Mouse (Mus musculus) brain, embryonic 14.5 days (tissue): ENCODE results near the gene Zdhhc9.

Source experiments
- CTCF ChIP-seq: fragments of 200-500 bp; IDR thresholded peaks from 2 replicates; pipeline ENCODE4 v1.5.1; 2012; ENCODE audit warnings: inconsistent platforms, mild to moderate bottlenecking, moderate library complexity, borderline replicate concordance; ENCODE audit not compliant: insufficient read depth, insufficient read length; ENCODE audit errors: extremely low read depth
- POLR2A ChIP-seq: fragments of 200-500 bp; IDR thresholded peaks from 2 replicates; pipeline ENCODE4 v1.6.1; 2012; ENCODE audit warnings: mild to moderate bottlenecking, inconsistent platforms, borderline replicate concordance; ENCODE audit not compliant: poor library complexity, insufficient read depth, insufficient read length, severe bottlenecking; ENCODE audit errors: extremely low read depth

GRCm38 (mm10) chrX:48226225-48226624, 17.5 kb upstream of the Zdhhc9 start:
- TF ChIP-seq POLR2A (no peak), CTCF (no peak)
